Mouse (Mus musculus): ENCODE data around the gene Hebp2. TPM values are rescaled to one million over a fixed set of nuclear protein-coding genes. Genes with fewer than 3 reads are reported as not detected.

Hebp2 gene
- polyA plus RNA-seq, 1 experiment, result 14.3 TPM

DNA sequence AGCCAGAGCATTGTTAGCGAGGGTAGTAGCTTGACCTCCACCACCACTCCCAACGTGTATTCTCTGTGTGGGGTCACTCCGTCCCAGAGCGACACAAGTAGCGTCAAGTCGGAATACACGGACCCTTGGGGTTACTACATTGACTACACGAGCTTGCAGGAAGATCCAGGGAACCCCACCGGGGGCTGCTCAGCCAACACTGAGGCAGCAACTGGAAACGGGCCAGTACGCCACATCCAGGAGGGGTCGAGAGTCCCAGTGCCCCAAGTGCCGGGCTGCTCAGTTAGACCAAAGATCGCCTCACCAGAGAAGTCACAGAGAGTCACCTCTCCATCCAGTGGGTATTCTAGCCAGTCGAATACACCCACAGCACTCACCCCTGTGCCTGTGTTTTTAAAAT lies 20.6 kb downstream of the Hebp2 start:
- H3K4me1 ChIP-seq (ENCODE audit: control insufficient read depth, insufficient read depth, low read length), result no peaks in the 10 kb centered on the region
- H3K27me3 ChIP-seq (ENCODE audit: control insufficient read depth, insufficient read depth, low read length, poor library complexity, severe bottlenecking), result no peaks in the 10 kb centered on the region
- H3K9ac ChIP-seq (ENCODE audit: low read depth, poor library complexity, severe bottlenecking), result no peak overlapping the region; the same call in 1 of the 2 replicates
- H3K36me3 ChIP-seq (ENCODE audit: control insufficient read depth, insufficient read depth, low read length, poor library complexity, severe bottlenecking), result no peaks in the 10 kb centered on the region
- TF ChIP-seq EP300 (IDR thresholded peaks at IDR 0.05; ENCODE audit: insufficient read depth, low read depth, low read length) (no peak), CTCF (IDR thresholded peaks at IDR 0.05; ENCODE audit: low read depth, low read length) (no peak), POLR2A (IDR thresholded peaks at IDR 0.05; ENCODE audit: insufficient read depth, low read length) (no peak)
- no peaks in the 10 kb centered on the region for H3K9me3 ChIP-seq (replicated peaks; ENCODE audit: control insufficient read depth, insufficient read depth, low read length, poor library complexity, severe bottlenecking)
- H3K27ac ChIP-seq (ENCODE audit: insufficient read depth, low read length), result no peak overlapping the region
- H3K4me3 ChIP-seq (ENCODE audit: low read depth, low read length), result no peak overlapping the region

DNA sequence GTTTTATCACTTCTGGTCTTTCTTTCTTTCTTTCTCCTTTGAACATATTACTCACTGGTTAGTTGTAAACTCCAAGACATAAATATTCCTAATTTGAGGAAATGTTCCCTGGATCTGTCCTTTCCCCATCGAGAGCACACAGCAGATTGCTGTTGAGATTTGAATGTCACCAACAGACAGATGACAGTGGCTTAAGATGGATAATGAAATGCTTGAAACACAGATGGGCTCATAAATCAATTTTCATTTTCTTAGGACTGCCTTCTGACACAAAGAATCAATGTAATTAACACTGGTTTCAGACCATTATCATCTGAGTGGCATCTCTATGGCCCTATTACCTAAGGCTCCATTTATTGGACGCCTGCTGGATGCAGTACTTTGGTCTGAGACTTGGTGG lies 23.3 kb downstream of the Hebp2 start:
- no peak overlapping the region for H3K4me3 ChIP-seq (ENCODE audit: low read depth, low read length)
- H3K9me3 ChIP-seq (replicated peaks; ENCODE audit: control insufficient read depth, insufficient read depth, low read length, poor library complexity, severe bottlenecking), result no peaks in the 10 kb centered on the region
- H3K36me3 ChIP-seq (ENCODE audit: control insufficient read depth, insufficient read depth, low read length, poor library complexity, severe bottlenecking), result no peaks in the 10 kb centered on the region
- no peaks in the 10 kb centered on the region for H3K4me1 ChIP-seq (ENCODE audit: control insufficient read depth, insufficient read depth, low read length)
- H3K27ac ChIP-seq (ENCODE audit: insufficient read depth, low read length), result no peak overlapping the region
- H3K27me3 ChIP-seq (ENCODE audit: control insufficient read depth, insufficient read depth, low read length, poor library complexity, severe bottlenecking), result no peaks in the 10 kb centered on the region
- H3K9ac ChIP-seq (ENCODE audit: low read depth, poor library complexity, severe bottlenecking), result no peak overlapping the region
- TF ChIP-seq CTCF (IDR thresholded peaks at IDR 0.05; ENCODE audit: low read depth, low read length) (no peak), POLR2A (IDR thresholded peaks at IDR 0.05; ENCODE audit: insufficient read depth, low read length) (no peak), EP300 (IDR thresholded peaks at IDR 0.05; ENCODE audit: insufficient read depth, low read depth, low read length) (no peak)

DNA sequence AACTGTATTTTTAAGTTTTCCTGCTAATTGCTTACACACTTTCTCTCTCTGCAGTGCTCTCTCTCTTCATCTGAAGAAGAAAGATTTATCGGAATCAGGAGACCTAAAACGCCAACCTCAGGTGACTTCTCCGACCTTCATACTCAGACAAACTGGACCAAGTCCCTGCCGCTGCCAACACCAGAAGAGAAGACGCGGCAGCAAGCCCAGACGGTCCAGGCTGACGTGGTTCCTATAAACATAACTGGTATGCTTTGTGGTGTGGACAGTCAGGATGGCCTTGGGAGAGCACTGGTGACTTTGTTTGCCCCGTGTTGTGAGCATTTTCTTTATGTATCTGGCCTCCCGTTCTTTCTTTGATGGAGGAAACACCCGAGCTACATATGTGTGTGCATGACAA lies 34.4 kb downstream of the Hebp2 start:
- no peak for TF ChIP-seq POLR2A (IDR thresholded peaks at IDR 0.05; ENCODE audit: insufficient read depth, low read length)
- Histone ChIP-seq H3K9ac (ENCODE audit: low read depth, poor library complexity, severe bottlenecking) (no peak overlapping the region), H3K4me3 (ENCODE audit: low read depth, low read length) (no peak overlapping the region), H3K36me3 (ENCODE audit: control insufficient read depth, insufficient read depth, low read length, poor library complexity, severe bottlenecking) (no peaks in the 10 kb centered on the region), H3K4me1 (ENCODE audit: control insufficient read depth, insufficient read depth, low read length) (no peaks in the 10 kb centered on the region), H3K27ac (ENCODE audit: insufficient read depth, low read length) (no peak overlapping the region), H3K9me3 (replicated peaks; ENCODE audit: control insufficient read depth, insufficient read depth, low read length, poor library complexity, severe bottlenecking) (0 out of 2 replicates have a peak, but pooled peaks cover 3% of the 10 kb centered on the region), H3K27me3 (ENCODE audit: control insufficient read depth, insufficient read depth, low read length, poor library complexity, severe bottlenecking) (no peaks in the 10 kb centered on the region)

DNA sequence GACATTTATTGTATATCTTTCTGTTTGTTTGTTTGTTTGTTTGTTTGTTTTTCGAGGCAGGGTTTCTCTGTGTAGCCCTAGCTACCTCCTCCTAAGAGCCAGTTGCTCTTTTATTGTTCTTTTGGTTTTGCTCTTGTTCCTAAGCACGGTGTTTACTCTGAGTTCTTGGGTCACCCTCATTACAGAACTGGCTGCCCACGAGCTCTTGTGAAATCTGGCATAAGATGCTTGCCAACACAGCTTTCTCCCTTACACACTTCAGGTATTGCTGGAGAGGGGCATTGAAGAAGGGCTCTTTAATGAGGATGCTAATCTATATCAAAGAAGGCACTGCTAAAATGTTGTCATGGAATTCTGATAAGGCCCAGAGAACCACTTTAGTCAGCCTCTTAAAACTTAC lies 35.2 kb downstream of the Hebp2 start:
- no peak overlapping the region for H3K27ac ChIP-seq (ENCODE audit: insufficient read depth, low read length)
- H3K9me3 ChIP-seq (replicated peaks; ENCODE audit: control insufficient read depth, insufficient read depth, low read length, poor library complexity, severe bottlenecking), result 0 out of 2 replicates have a peak, but pooled peaks cover 3% of the 10 kb centered on the region
- no peak overlapping the region for H3K4me3 ChIP-seq (ENCODE audit: low read depth, low read length)
- no peaks in the 10 kb centered on the region for H3K36me3 ChIP-seq (ENCODE audit: control insufficient read depth, insufficient read depth, low read length, poor library complexity, severe bottlenecking)
- no peaks in the 10 kb centered on the region for H3K27me3 ChIP-seq (ENCODE audit: control insufficient read depth, insufficient read depth, low read length, poor library complexity, severe bottlenecking)
- no peaks in the 10 kb centered on the region for H3K4me1 ChIP-seq (ENCODE audit: control insufficient read depth, insufficient read depth, low read length)
- TF ChIP-seq CTCF (IDR thresholded peaks at IDR 0.05; ENCODE audit: low read depth, low read length), result no peak
- no peak for TF ChIP-seq EP300 (IDR thresholded peaks at IDR 0.05; ENCODE audit: insufficient read depth, low read depth, low read length)
- no peak for TF ChIP-seq POLR2A (IDR thresholded peaks at IDR 0.05; ENCODE audit: insufficient read depth, low read length)
- H3K9ac ChIP-seq (ENCODE audit: low read depth, poor library complexity, severe bottlenecking), result no peak overlapping the region

DNA sequence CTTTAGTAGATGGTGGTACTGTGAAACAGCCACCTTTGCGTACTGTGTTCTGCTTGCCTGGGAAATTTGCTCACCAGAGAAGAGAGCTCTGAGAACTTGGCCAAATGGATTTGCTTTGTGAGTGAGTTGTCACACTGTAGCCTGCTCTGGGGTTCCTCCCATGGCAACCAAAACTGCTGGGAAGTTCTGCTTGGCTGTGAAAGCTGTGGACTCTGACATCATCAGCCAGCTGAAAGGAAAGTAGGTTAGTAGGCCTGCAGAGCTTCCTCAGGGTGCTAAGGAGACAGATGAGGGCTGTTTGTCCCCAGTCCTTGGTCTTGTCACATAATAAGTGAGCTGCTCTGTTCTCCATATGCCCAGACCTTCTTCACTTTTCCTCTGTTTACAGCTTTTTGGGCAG lies 37.3 kb downstream of the Hebp2 start:
- H3K36me3 ChIP-seq (ENCODE audit: control insufficient read depth, insufficient read depth, low read length, poor library complexity, severe bottlenecking), result no peaks in the 10 kb centered on the region
- no peaks in the 10 kb centered on the region for H3K27me3 ChIP-seq (ENCODE audit: control insufficient read depth, insufficient read depth, low read length, poor library complexity, severe bottlenecking)
- H3K4me1 ChIP-seq (ENCODE audit: control insufficient read depth, insufficient read depth, low read length), result peaks cover 2% of the 10 kb centered on the region
- 0 out of 2 replicates have a peak, but pooled peaks cover 3% of the 10 kb centered on the region for H3K9me3 ChIP-seq (replicated peaks; ENCODE audit: control insufficient read depth, insufficient read depth, low read length, poor library complexity, severe bottlenecking)
- H3K9ac ChIP-seq (ENCODE audit: low read depth, poor library complexity, severe bottlenecking), result no peak overlapping the region
- no peak overlapping the region for H3K4me3 ChIP-seq (ENCODE audit: low read depth, low read length)
- TF ChIP-seq EP300 (IDR thresholded peaks at IDR 0.05; ENCODE audit: insufficient read depth, low read depth, low read length), result no peak
- no peak for TF ChIP-seq CTCF (IDR thresholded peaks at IDR 0.05; ENCODE audit: low read depth, low read length)
- TF ChIP-seq POLR2A (IDR thresholded peaks at IDR 0.05; ENCODE audit: insufficient read depth, low read length), result no peak
- H3K27ac ChIP-seq (ENCODE audit: insufficient read depth, low read length), result no peak overlapping the region

DNA sequence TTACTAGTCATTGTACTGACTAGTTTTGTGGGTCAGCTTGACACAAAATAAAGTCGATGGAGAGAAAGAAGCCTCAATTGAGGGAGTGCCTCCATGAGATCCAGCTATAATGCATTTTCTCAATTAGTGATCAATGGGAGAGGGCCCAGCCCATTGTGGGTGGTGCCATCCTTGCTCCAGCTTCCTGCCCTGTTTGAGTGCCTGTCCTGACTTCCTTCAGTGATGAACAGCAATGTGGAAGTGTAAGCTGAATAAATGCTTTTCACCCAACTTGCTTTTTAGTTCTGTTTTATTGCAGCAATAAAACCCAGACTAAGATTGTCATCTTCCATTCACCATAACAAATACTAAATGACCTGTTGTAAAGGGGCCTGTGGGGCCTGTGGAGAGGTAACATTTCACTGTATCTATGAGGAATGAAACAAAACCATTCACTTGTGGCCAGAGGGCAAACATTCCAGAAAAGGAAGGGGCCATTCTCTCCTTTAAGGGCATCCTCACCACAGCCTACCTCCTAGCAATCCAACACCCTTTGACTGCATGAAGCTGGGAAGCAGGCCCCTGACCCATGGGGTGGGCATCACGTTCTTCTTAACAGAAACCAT lies 37.9 kb downstream of the Hebp2 start:
- H3K36me3 ChIP-seq (ENCODE audit: control insufficient read depth, insufficient read depth, low read length, poor library complexity, severe bottlenecking), result no peaks in the 10 kb centered on the region
- 0 out of 2 replicates have a peak, but pooled peaks cover 3% of the 10 kb centered on the region for H3K9me3 ChIP-seq (replicated peaks; ENCODE audit: control insufficient read depth, insufficient read depth, low read length, poor library complexity, severe bottlenecking)
- H3K4me1 ChIP-seq (ENCODE audit: control insufficient read depth, insufficient read depth, low read length), result peaks cover 2% of the 10 kb centered on the region
- TF ChIP-seq CTCF (IDR thresholded peaks at IDR 0.05; ENCODE audit: low read depth, low read length) (no peak), EP300 (IDR thresholded peaks at IDR 0.05; ENCODE audit: insufficient read depth, low read depth, low read length) (no peak), POLR2A (IDR thresholded peaks at IDR 0.05; ENCODE audit: insufficient read depth, low read length) (no peak)
- H3K9ac ChIP-seq (ENCODE audit: low read depth, poor library complexity, severe bottlenecking), result no peak overlapping the region
- no peaks in the 10 kb centered on the region for H3K27me3 ChIP-seq (ENCODE audit: control insufficient read depth, insufficient read depth, low read length, poor library complexity, severe bottlenecking)
- no peak overlapping the region for H3K4me3 ChIP-seq (ENCODE audit: low read depth, low read length)
- no peak overlapping the region for H3K27ac ChIP-seq (ENCODE audit: insufficient read depth, low read length)
